Mouse (Mus musculus) bone marrow, adult 2 months (tissue): ENCODE data around the gene Sgms1.

ENCODE experiments used
- CTCF ChIP-seq: fragments of 200-500 bp; IDR thresholded peaks from 2 replicates; pipeline ENCODE4 v1.5.1; 2011; ENCODE audit warnings: low read length, control low read depth; ENCODE audit not compliant: control insufficient read depth, insufficient read depth
- POLR2A ChIP-seq: fragments of 200-500 bp; IDR thresholded peaks from 2 replicates; pipeline ENCODE4 v1.6.1; 2011; ENCODE audit warnings: low read depth, mild to moderate bottlenecking, control low read depth, low read length, borderline replicate concordance; ENCODE audit not compliant: control insufficient read depth

DNA sequence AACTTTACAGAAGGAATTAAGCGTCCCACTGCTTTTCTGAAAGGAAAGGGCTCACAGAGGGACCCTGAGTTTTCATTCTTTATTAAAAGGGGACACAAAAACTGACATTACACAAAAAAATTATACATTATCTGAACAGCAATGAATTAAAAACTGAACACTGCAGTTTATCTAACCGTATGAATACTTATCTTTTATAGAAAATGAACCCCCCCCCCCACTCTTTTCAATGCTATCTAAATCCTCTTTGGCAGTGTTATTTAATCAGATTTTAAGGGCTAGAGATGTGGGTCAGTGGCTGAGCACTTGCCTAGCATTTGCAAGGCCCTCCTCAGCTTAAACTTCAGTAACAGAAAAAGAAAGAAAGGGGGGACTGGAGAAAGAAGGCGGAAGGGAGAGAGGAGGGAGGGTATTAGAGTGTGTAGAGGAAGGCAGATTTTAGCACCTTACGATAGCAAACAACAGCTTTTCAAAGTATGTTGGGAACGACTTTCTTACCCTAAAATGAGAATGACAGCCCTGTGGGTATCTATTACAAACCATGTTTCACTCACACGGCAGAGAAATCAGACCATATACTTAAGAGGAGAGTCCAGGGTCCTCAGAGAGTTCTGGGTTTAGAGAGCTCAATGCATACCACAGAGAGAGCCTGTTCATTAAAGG, 215.9 kb downstream of the Sgms1 start:
- TF ChIP-seq CTCF, result no peak
- TF ChIP-seq POLR2A, result no peak
